17 mouse cellular contexts compared by ENCODE assay signal in the genomic region with DNA sequence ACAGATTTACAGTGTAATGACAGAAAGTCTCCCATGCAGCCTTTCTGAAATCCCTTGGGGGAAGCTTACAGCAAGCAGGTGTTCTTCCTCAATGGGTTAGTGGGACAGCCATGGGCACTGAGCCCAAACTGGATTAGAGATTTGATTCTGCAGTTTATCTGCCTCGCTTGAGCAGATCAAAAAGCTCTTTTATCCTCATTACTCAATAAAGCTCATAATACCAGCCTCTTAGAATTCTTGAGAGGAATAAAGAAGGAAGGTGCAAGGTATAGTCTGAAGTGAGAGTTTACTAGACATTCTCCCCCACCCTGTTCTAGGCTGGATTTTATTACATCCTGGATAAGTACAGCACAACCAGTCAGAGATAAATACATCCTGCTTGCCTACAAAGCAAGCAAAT. TPM values are rescaled to one million over a fixed set of nuclear protein-coding genes. Genes with fewer than 3 reads are reported as not detected.
A peak's percentile ranks its signal among the peaks of the same experiment; 100 is the strongest.
DNase-seq lines count a peak whose midpoint lies in the region; ATAC-seq lines count a peak whose summit lies in the region.
"Had no signal": no experiment of that assay in that cellular context is flagged by ENCODE, and none has a peak within 500 bp of the region (broad histone marks: within the 10 kb centered on the region; RNA-seq: fewer than 3 reads in every experiment).

No protein-coding gene starts in this region.

- H3K4me2 ChIP-seq in forebrain, embryonic 13.5 days: no peak overlapping the region
- no peak overlapping the region for H3K4me2 ChIP-seq in midbrain, embryonic 13.5 days (replicated peaks)
- no peak overlapping the region for H3K4me2 ChIP-seq in intestine, embryonic 15.5 days (replicated peaks)
- no peak overlapping the region for H3K4me2 ChIP-seq in stomach, embryonic 15.5 days
- H3K4me2 ChIP-seq: hindbrain, embryonic 13.5 days; limb, embryonic 15.5 days had no signal

- WGBS in forebrain, embryonic 13.5 days: 16% methylated on average over 1 of the region's 1 CpGs
- WGBS in forebrain, embryonic 10.5 days: 54% methylated on average over 1 of the region's 1 CpGs
- 28% methylated on average over 1 of the region's 1 CpGs for WGBS in midbrain, embryonic 13.5 days
- 65% methylated on average over 1 of the region's 1 CpGs for WGBS in midbrain, embryonic 10.5 days
- 50% methylated on average over 1 of the region's 1 CpGs for WGBS in intestine, embryonic 15.5 days
- 19% methylated on average over 1 of the region's 1 CpGs for WGBS in stomach, embryonic 15.5 days

- peaks cover 6% of the 10 kb centered on the region; the same call in 1 of the 2 replicates for H3K4me1 ChIP-seq in forebrain, embryonic 13.5 days
- H3K4me1 ChIP-seq in forebrain, embryonic 10.5 days: peaks cover 6% of the 10 kb centered on the region
- H3K4me1 ChIP-seq in midbrain, embryonic 13.5 days (replicated peaks): 0 out of 2 replicates have a peak, but pooled peaks cover 6% of the 10 kb centered on the region
- no peaks in the 10 kb centered on the region for H3K4me1 ChIP-seq in midbrain, embryonic 10.5 days
- no peaks in the 10 kb centered on the region for H3K4me1 ChIP-seq in intestine, embryonic 15.5 days (replicated peaks)
- no peaks in the 10 kb centered on the region for H3K4me1 ChIP-seq in stomach, embryonic 15.5 days
- H3K4me1 ChIP-seq: hindbrain, embryonic 13.5 days; limb, embryonic 15.5 days had no signal

- H3K36me3 ChIP-seq in forebrain, embryonic 13.5 days (ENCODE audit: poor library complexity, severe bottlenecking): no peaks in the 10 kb centered on the region
- H3K36me3 ChIP-seq in forebrain, embryonic 10.5 days (replicated peaks): no peaks in the 10 kb centered on the region
- H3K36me3 ChIP-seq in midbrain, embryonic 13.5 days: no peaks in the 10 kb centered on the region
- no peaks in the 10 kb centered on the region for H3K36me3 ChIP-seq in midbrain, embryonic 10.5 days
- H3K36me3 ChIP-seq in intestine, embryonic 15.5 days: no peaks in the 10 kb centered on the region
- H3K36me3 ChIP-seq in stomach, embryonic 15.5 days: no peaks in the 10 kb centered on the region
- H3K36me3 ChIP-seq: hindbrain, embryonic 13.5 days; limb, embryonic 15.5 days had no signal

- peak; percentile 55; the same call in 1 of the 2 replicates for ATAC-seq in forebrain, embryonic 13.5 days
- peak; percentile 63; the same call in 1 of the 2 replicates for ATAC-seq in midbrain, embryonic 13.5 days
- peak; percentile 82 for ATAC-seq in intestine, embryonic 15.5 days
- peak; percentile 27; the same call in 1 of the 2 replicates for ATAC-seq in stomach, embryonic 15.5 days (ENCODE audit: insufficient read depth, low FRiP score, low read depth)

- no peaks in the 10 kb centered on the region for H3K27me3 ChIP-seq in forebrain, embryonic 13.5 days
- no peaks in the 10 kb centered on the region for H3K27me3 ChIP-seq in forebrain, embryonic 10.5 days (ENCODE audit: poor library complexity, severe bottlenecking)
- H3K27me3 ChIP-seq in midbrain, embryonic 13.5 days: no peaks in the 10 kb centered on the region
- H3K27me3 ChIP-seq in midbrain, embryonic 10.5 days (ENCODE audit: low read depth, poor library complexity, severe bottlenecking): no peaks in the 10 kb centered on the region
- H3K27me3 ChIP-seq in intestine, embryonic 15.5 days (replicated peaks): no peaks in the 10 kb centered on the region
- no peaks in the 10 kb centered on the region for H3K27me3 ChIP-seq in stomach, embryonic 15.5 days (replicated peaks)
- H3K27me3 ChIP-seq: hindbrain, embryonic 13.5 days; limb, embryonic 15.5 days had no signal

- H3K4me3 ChIP-seq in forebrain, embryonic 13.5 days: no peak overlapping the region
- no peak overlapping the region for H3K4me3 ChIP-seq in forebrain, embryonic 10.5 days
- no peak overlapping the region for H3K4me3 ChIP-seq in midbrain, embryonic 13.5 days (replicated peaks)
- H3K4me3 ChIP-seq in midbrain, embryonic 10.5 days: no peak overlapping the region
- no peak overlapping the region for H3K4me3 ChIP-seq in intestine, embryonic 15.5 days (replicated peaks)
- no peak overlapping the region for H3K4me3 ChIP-seq in stomach, embryonic 15.5 days (replicated peaks)
- H3K4me3 ChIP-seq: hindbrain, embryonic 13.5 days; limb, embryonic 15.5 days had no signal

- H3K9me3 ChIP-seq in forebrain, embryonic 13.5 days (replicated peaks): no peaks in the 10 kb centered on the region
- no peaks in the 10 kb centered on the region for H3K9me3 ChIP-seq in forebrain, embryonic 10.5 days
- H3K9me3 ChIP-seq in midbrain, embryonic 13.5 days: no peaks in the 10 kb centered on the region
- no peaks in the 10 kb centered on the region for H3K9me3 ChIP-seq in midbrain, embryonic 10.5 days (replicated peaks)
- H3K9me3 ChIP-seq in intestine, embryonic 15.5 days: no peaks in the 10 kb centered on the region
- H3K9me3 ChIP-seq in stomach, embryonic 15.5 days: no peaks in the 10 kb centered on the region
- H3K9me3 ChIP-seq: hindbrain, embryonic 13.5 days; limb, embryonic 15.5 days had no signal

- no peak overlapping the region for H3K9ac ChIP-seq in forebrain, embryonic 13.5 days
- H3K9ac ChIP-seq in midbrain, embryonic 13.5 days (replicated peaks): no peak overlapping the region
- H3K9ac ChIP-seq in intestine, embryonic 15.5 days: no peak overlapping the region
- H3K9ac ChIP-seq in stomach, embryonic 15.5 days: no peak overlapping the region
- H3K9ac ChIP-seq: hindbrain, embryonic 13.5 days; limb, embryonic 15.5 days had no signal

- H3K27ac ChIP-seq in forebrain, embryonic 13.5 days: no peak overlapping the region
- H3K27ac ChIP-seq in forebrain, embryonic 10.5 days: no peak overlapping the region
- no peak overlapping the region for H3K27ac ChIP-seq in midbrain, embryonic 13.5 days
- H3K27ac ChIP-seq in midbrain, embryonic 10.5 days (replicated peaks): no peak overlapping the region
- H3K27ac ChIP-seq in intestine, embryonic 15.5 days: no peak overlapping the region
- no peak overlapping the region for H3K27ac ChIP-seq in stomach, embryonic 15.5 days
- H3K27ac ChIP-seq: hindbrain, embryonic 13.5 days; limb, embryonic 15.5 days had no signal

- DNase-seq in forebrain, embryonic 10.5 days (ENCODE audit: extremely low spot score, low spot score): no peak
- DNase-seq in midbrain, embryonic 10.5 days (ENCODE audit: low spot score): no peak
- DNase-seq in adrenal gland, postnatal 4 days (ENCODE audit: low spot score in 2 of 2): no peak
- DNase-seq: adrenal gland, adult 8-10 months; B cell, adult 2 months; cerebellum, postnatal 14 days; kidney, postnatal 25 days; layer of hippocampus, postnatal 36 days; lung, adult 2 months had no signal

RNA-seq across cellular contexts. Expression of gene Ambn, which starts 29.0 kb away (rescaled TPM):
- not detected in 2 replicates for polyA plus RNA-seq in forebrain, embryonic 13.5 days (2015; fragmentation: Nextera tagmentation; extraction: Ambion mirVana)
- 0.16 TPM in 1 of 2 replicates, not detected in the other for polyA plus RNA-seq in forebrain, embryonic 10.5 days (2016; fragmentation: Nextera tagmentation; extraction: Ambion mirVana)
- 0.21 TPM in 1 of 2 replicates, not detected in the other for polyA plus RNA-seq in midbrain, embryonic 13.5 days (2015; fragmentation: Nextera tagmentation; extraction: Ambion mirVana)
- polyA plus RNA-seq in midbrain, embryonic 10.5 days (2016; fragmentation: Nextera tagmentation; extraction: Ambion mirVana): 0.07 TPM in 1 of 2 replicates, not detected in the other
- not detected in 2 replicates for polyA plus RNA-seq in intestine, embryonic 15.5 days (2015; fragmentation: Nextera tagmentation; extraction: Ambion mirVana)
- polyA plus RNA-seq in stomach, embryonic 15.5 days (2015; fragmentation: Nextera tagmentation; extraction: Ambion mirVana): not detected in 2 replicates
- not detected for total RNA-seq in adrenal gland, postnatal 4 days (2021)
- total RNA-seq: adrenal gland, adult 8-10 months; granulocyte monocyte progenitor cell, adult 5-6 weeks; layer of hippocampus, postnatal 36 days had no signal
- polyA plus RNA-seq: heart, embryonic 14.5 days; hindbrain, embryonic 13.5 days; lung, adult 2 months had no signal

RNA-seq across cellular contexts. Expression of gene Amtn, which starts 50.8 kb away (rescaled TPM):
- polyA plus RNA-seq in forebrain, embryonic 13.5 days (2015; fragmentation: Nextera tagmentation; extraction: Ambion mirVana): not detected in 2 replicates
- polyA plus RNA-seq in forebrain, embryonic 10.5 days (2016; fragmentation: Nextera tagmentation; extraction: Ambion mirVana): not detected in 2 replicates
- polyA plus RNA-seq in midbrain, embryonic 13.5 days (2015; fragmentation: Nextera tagmentation; extraction: Ambion mirVana): not detected in 2 replicates
- polyA plus RNA-seq in midbrain, embryonic 10.5 days (2016; fragmentation: Nextera tagmentation; extraction: Ambion mirVana): not detected in 2 replicates
- not detected in 2 replicates for polyA plus RNA-seq in intestine, embryonic 15.5 days (2015; fragmentation: Nextera tagmentation; extraction: Ambion mirVana)
- not detected in 2 replicates for polyA plus RNA-seq in stomach, embryonic 15.5 days (2015; fragmentation: Nextera tagmentation; extraction: Ambion mirVana)
- total RNA-seq in adrenal gland, postnatal 4 days (2021): not detected
- total RNA-seq: adrenal gland, adult 8-10 months; granulocyte monocyte progenitor cell, adult 5-6 weeks; layer of hippocampus, postnatal 36 days had no signal
- polyA plus RNA-seq: heart, embryonic 14.5 days; hindbrain, embryonic 13.5 days had no signal

Comparison
In these comparisons a context has a peak if more than half of its experiments do, and no peak if none do; other contexts are left out.
1. ATAC-seq: peak in every context shown above with its lines; median percentile 82 in intestine, embryonic 15.5 days; 63 in midbrain, embryonic 13.5 days; 55 in forebrain, embryonic 13.5 days; 27 in stomach, embryonic 15.5 days.